Mouse (Mus musculus): Measurements from ENCODE around the gene 4931422A03Rik. TPM values are rescaled to one million over a fixed set of nuclear protein-coding genes. Genes with fewer than 3 reads are reported as not detected.
"Not testable (repeated sequence)": the region's sequence is repeated elsewhere in the genome, so short reads cannot be mapped to it uniquely, and the experiment has no call there.

Gene 4931422A03Rik
- polyA plus RNA-seq (2015; fragmentation: Nextera tagmentation; extraction: Ambion mirVana): 2.2 and 3.2 TPM in 2 replicates

DNA sequence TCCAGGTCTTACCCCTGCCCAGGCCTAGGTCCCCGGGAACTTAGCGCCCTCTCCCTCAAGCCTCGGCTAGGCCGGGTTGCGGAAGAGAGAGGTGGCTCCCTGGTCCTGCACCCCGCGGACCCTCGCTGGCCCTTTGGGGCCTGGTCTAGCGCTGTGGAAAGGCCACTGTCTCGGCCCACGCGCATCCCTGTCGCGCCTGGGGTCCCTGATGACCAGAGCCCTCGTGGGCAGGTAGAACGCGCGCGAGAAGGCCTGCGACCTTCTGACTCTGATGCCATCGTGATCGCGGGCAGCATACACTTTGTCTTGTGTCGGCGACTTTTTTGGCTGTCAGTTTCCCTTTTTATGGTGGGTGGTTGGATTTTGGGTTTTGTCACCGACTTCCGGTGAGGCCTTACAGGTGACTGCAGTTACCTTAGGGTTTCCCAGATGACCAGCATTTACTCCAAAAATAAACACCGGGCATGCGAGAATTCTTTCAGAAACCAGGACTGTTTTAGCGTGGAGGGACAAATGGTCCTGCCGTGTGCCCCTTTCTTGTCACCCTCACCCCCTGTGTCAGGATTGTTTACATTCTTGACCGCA, at the start of gene 4931422A03Rik:
4931422A03Rik (minus strand) TSS at position 223 of the 585 bp plus-strand sequence.
- peak within 1 kb of the TSS; percentile 62 for H3K4me2 ChIP-seq (ENCODE audit: low read length)
- H3K9ac ChIP-seq (replicated peaks; ENCODE audit: low read depth, low read length): peak within 1 kb of the TSS; percentile 98
- H3K4me3 ChIP-seq (replicated peaks; ENCODE audit: low read length): peak within 1 kb of the TSS; percentile 95
- H3K9me3 ChIP-seq (ENCODE audit: control insufficient read depth, low read length): no peaks in the 10 kb centered on the region
- peaks cover 20% of the 10 kb centered on the region for H3K4me1 ChIP-seq (replicated peaks; ENCODE audit: control insufficient read depth, insufficient read depth, low read length)
- H3K27ac ChIP-seq (ENCODE audit: low read length): no peak within 1 kb of the TSS; the same call in 1 of the 2 replicates
- WGBS: 2% methylated on average over 29 of the region's 32 CpGs
- no peaks in the 10 kb centered on the region for H3K36me3 ChIP-seq (ENCODE audit: control insufficient read depth, insufficient read depth)
- peak; percentile 78 for ATAC-seq
- no peaks in the 10 kb centered on the region for H3K27me3 ChIP-seq (replicated peaks; ENCODE audit: control insufficient read depth, insufficient read depth, low read length)

DNA sequence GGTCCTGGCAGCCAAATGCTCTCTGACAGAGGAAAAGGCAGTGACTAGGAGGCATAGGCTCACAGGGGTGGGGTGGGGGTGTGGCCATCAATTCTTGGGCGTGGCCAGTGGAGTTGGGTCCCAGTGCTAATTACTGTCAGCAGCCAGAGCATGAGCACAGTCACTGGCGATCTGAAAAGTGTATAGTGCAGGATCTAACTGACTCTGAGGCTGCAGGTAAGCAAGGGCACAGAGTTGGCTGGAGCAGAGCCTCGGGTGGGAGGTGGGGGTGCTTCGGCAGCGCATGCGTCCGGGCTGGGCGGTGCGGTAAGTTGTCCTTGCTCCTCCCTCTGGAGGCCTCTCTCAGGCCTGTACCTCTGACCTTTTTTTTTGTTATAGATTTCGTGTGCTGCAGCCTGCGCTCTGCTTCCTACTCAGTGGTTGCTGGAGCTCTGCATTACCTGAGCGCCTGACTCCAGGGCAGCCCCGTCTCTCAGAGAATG, 41.6 kb upstream of the 4931422A03Rik start, which contains the start of gene Cd59b:
Cd59b (plus strand) TSS at position 146 of the 482 bp plus-strand sequence.
- no peak within 1 kb of the TSS for H3K27ac ChIP-seq (ENCODE audit: low read length)
- H3K36me3 ChIP-seq (ENCODE audit: control insufficient read depth, insufficient read depth): no peaks in the 10 kb centered on the region
- peak within 1 kb of the TSS; percentile 24; the same call in 1 of the 2 replicates for H3K9ac ChIP-seq (replicated peaks; ENCODE audit: low read depth, low read length)
- H3K4me2 ChIP-seq (ENCODE audit: low read length): peak within 1 kb of the TSS; percentile 58
- peak; percentile 80 for ATAC-seq
- H3K9me3 ChIP-seq (ENCODE audit: control insufficient read depth, low read length): no peaks in the 10 kb centered on the region
- no peaks in the 10 kb centered on the region for H3K27me3 ChIP-seq (replicated peaks; ENCODE audit: control insufficient read depth, insufficient read depth, low read length)
- H3K4me3 ChIP-seq (replicated peaks; ENCODE audit: low read length): peak within 1 kb of the TSS; percentile 43
- peaks cover 4% of the 10 kb centered on the region for H3K4me1 ChIP-seq (replicated peaks; ENCODE audit: control insufficient read depth, insufficient read depth, low read length)
- WGBS: 3% methylated on average over 13 of the region's 13 CpGs

DNA sequence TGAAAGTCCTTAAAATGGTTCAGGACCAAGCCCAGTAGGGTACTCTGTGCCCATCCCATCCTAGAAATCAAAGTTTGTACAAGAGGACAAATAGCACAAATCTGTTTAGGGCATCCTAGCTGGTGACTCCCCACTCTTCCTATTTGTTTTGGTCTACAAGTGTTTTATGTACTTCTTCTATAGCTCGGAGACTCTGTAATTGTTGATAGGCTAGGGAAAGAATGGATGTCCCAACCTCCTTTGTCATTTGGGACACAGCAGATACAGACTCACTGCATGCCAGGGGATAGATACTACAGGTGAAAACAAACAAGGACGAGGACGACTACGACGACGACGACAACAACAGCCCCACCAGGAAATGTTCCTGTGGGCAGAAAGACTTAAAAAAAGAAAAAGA, 40.3 kb upstream of the 4931422A03Rik start, which contains the start of gene Gm10799:
Gm10799 (minus strand) TSS at position 101 of the 400 bp plus-strand sequence.
- H3K9me3 ChIP-seq (ENCODE audit: control insufficient read depth, low read length); H3K4me3 ChIP-seq (replicated peaks; ENCODE audit: low read length); H3K4me1 ChIP-seq (replicated peaks; ENCODE audit: control insufficient read depth, insufficient read depth, low read length); H3K27me3 ChIP-seq (replicated peaks; ENCODE audit: control insufficient read depth, insufficient read depth, low read length); H3K4me2 ChIP-seq (ENCODE audit: low read length); H3K27ac ChIP-seq (ENCODE audit: low read length); H3K9ac ChIP-seq (replicated peaks; ENCODE audit: low read depth, low read length); H3K36me3 ChIP-seq (ENCODE audit: control insufficient read depth, insufficient read depth); ATAC-seq: not testable (repeated sequence)
- 84% methylated on average over 7 of the region's 7 CpGs for WGBS

DNA sequence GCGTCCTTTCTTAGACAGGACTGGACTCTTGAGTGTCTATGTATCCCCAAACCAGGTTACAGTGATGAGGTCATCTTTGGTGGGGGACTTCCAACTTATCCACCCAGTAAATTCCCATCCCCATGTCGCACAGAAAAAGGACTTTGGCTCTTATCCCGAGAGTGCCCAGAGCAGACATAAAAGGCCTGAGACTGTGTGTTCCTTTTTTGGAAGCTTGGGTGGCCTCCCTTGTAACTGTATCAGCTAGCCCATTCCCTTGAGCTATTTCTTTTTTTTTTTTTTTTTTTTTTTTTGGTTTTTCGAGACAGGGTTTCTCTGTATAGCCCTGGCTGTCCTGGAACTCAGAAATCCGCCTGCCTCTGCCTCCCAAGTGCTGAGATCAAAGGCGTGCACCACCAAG, 37.4 kb upstream of the 4931422A03Rik start, which contains the start of gene Gm10912:
Gm10912 (plus strand) TSS at position 301 of the 400 bp plus-strand sequence.
- not testable (repeated sequence) for H3K4me2 ChIP-seq (ENCODE audit: low read length); H3K4me1 ChIP-seq (replicated peaks; ENCODE audit: control insufficient read depth, insufficient read depth, low read length); H3K27ac ChIP-seq (ENCODE audit: low read length); H3K36me3 ChIP-seq (ENCODE audit: control insufficient read depth, insufficient read depth); H3K9me3 ChIP-seq (ENCODE audit: control insufficient read depth, low read length); H3K9ac ChIP-seq (replicated peaks; ENCODE audit: low read depth, low read length); H3K27me3 ChIP-seq (replicated peaks; ENCODE audit: control insufficient read depth, insufficient read depth, low read length); ATAC-seq; H3K4me3 ChIP-seq (replicated peaks; ENCODE audit: low read length)
- WGBS: 86% methylated on average over 5 of the region's 6 CpGs

DNA sequence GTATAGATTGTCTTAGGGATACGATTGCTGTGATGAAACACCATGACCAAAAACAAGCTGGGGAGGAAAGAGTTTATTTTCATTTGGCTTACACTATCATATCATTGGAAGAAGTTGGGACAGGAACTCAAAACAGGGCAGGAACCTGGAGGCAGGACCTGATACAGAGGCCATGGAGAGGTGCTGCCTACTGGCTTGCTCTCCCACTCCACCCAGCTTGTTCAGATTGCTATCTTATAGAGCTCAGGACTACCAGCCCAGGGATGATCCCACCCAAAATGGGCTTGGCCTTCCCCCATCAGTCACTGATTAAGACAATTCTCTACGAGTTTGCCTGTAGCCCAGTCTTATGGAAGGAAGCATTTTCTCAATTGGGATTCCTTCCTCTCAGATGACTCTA, 36.0 kb upstream of the 4931422A03Rik start:
- no peak overlapping the region for H3K4me2 ChIP-seq (ENCODE audit: low read length)
- H3K4me3 ChIP-seq (replicated peaks; ENCODE audit: low read length): no peak overlapping the region
- 93% methylated on average over 2 of the region's 2 CpGs for WGBS

DNA sequence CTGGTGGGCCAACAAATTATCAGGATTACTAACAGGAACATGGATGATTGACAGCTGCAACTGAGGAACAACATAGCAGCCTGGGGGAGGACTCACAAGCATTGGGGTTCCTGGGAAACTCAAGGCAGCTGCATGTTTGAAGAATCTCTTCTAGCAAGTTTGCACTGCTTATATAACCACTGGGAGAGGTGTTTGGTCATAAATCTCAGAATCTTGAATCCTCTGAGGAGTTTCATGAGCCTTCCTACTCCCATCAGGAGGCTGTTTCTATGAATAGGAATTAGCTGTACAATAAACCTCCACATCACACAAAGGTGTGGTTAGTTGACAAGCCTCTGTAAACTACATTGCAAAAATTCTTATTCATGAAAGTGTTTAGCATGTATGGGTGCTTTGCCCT, 34.5 kb upstream of the 4931422A03Rik start:
- H3K4me2 ChIP-seq (ENCODE audit: low read length): no peak overlapping the region
- no peaks in the 10 kb centered on the region for H3K9me3 ChIP-seq (ENCODE audit: control insufficient read depth, low read length)
- H3K9ac ChIP-seq (replicated peaks; ENCODE audit: low read depth, low read length): no peak overlapping the region
- no peak overlapping the region for H3K27ac ChIP-seq (ENCODE audit: low read length)
- no peak for ATAC-seq
- H3K4me3 ChIP-seq (replicated peaks; ENCODE audit: low read length): no peak overlapping the region
- no peaks in the 10 kb centered on the region for H3K27me3 ChIP-seq (replicated peaks; ENCODE audit: control insufficient read depth, insufficient read depth, low read length)
- H3K36me3 ChIP-seq (ENCODE audit: control insufficient read depth, insufficient read depth): peaks cover 10% of the 10 kb centered on the region
- no peaks in the 10 kb centered on the region for H3K4me1 ChIP-seq (replicated peaks; ENCODE audit: control insufficient read depth, insufficient read depth, low read length)

More for the DNA sequence above, 36.0 kb upstream of the 4931422A03Rik start:
- ATAC-seq: no peak
- no peaks in the 10 kb centered on the region for H3K9me3 ChIP-seq (ENCODE audit: control insufficient read depth, low read length)
- no peak overlapping the region for H3K27ac ChIP-seq (ENCODE audit: low read length)
- no peak overlapping the region for H3K9ac ChIP-seq (replicated peaks; ENCODE audit: low read depth, low read length)
- H3K4me1 ChIP-seq (replicated peaks; ENCODE audit: control insufficient read depth, insufficient read depth, low read length): no peaks in the 10 kb centered on the region
- H3K27me3 ChIP-seq (replicated peaks; ENCODE audit: control insufficient read depth, insufficient read depth, low read length): no peaks in the 10 kb centered on the region
- H3K36me3 ChIP-seq (ENCODE audit: control insufficient read depth, insufficient read depth): peaks cover 10% of the 10 kb centered on the region

DNA sequence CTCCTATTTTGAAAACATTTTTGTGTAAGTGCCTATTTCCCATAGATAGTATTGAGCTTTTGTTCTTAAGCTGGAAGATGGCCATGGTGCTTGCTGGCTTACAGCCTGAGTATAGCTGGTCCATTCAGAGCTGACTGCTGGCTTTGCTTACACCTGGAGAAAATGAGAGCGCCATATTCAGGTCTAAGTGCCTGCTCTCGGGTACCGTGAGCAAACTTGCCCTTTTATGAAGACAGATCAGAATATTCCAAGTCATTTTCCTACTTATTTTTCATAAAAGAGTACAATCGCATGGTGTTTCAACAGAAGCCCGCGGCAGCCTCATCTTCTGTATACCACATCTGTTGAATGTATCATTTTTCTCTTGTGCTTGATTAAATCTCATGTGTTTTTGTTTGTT, 32.8 kb upstream of the 4931422A03Rik start:
- Histone ChIP-seq H3K4me2 (ENCODE audit: low read length) (no peak overlapping the region), H3K4me1 (replicated peaks; ENCODE audit: control insufficient read depth, insufficient read depth, low read length) (no peaks in the 10 kb centered on the region), H3K4me3 (replicated peaks; ENCODE audit: low read length) (no peak overlapping the region), H3K36me3 (ENCODE audit: control insufficient read depth, insufficient read depth) (peaks cover 10% of the 10 kb centered on the region), H3K9ac (replicated peaks; ENCODE audit: low read depth, low read length) (no peak overlapping the region), H3K27me3 (replicated peaks; ENCODE audit: control insufficient read depth, insufficient read depth, low read length) (no peaks in the 10 kb centered on the region), H3K27ac (ENCODE audit: low read length) (no peak overlapping the region), H3K9me3 (ENCODE audit: control insufficient read depth, low read length) (no peaks in the 10 kb centered on the region)
- no peak for ATAC-seq
- WGBS: 89% methylated on average over 6 of the region's 6 CpGs

DNA sequence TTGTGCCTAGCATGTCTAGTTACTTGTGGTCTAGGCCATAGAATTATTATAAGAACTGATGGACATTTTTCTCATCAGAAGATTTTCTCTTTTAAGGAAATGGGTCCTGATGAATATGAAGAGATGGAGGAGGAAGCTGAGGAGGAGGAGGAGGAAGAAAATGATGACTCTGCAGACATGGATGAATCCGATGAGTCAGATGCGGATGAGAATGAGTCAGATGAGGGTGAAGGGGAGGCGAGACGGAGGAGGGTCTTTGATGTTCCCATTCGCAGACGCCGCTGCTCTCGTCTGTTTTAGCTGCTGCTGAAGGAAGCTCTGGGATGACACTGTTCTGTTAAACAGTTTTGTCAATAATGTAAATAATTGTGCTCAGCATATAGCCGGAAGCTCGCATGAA, 31.6 kb upstream of the 4931422A03Rik start:
- ATAC-seq: no peak
- H3K4me2 ChIP-seq (ENCODE audit: low read length): no peak overlapping the region

DNA sequence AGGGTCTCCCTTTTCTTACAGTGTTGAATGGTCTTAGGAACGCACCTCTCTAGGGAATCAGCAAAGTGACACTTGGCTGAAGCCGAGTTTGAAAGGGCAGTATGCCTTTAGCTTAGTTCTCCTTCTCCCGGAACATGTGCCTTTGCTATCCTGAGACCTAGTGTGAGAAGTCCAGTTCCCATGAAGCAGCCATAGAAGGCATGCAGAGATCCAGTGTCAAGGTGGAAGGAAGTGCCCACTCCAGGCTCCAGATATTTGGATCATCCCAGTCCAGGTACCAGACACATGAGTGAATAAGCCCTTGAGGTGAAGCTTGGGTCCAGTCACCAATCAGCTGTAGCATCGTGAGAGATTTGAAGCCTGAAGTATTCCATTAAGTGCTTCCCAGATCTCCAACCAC, 30.8 kb upstream of the 4931422A03Rik start:
- Histone ChIP-seq H3K27me3 (replicated peaks; ENCODE audit: control insufficient read depth, insufficient read depth, low read length) (no peaks in the 10 kb centered on the region), H3K9ac (replicated peaks; ENCODE audit: low read depth, low read length) (no peak overlapping the region), H3K4me1 (replicated peaks; ENCODE audit: control insufficient read depth, insufficient read depth, low read length) (no peaks in the 10 kb centered on the region), H3K4me3 (replicated peaks; ENCODE audit: low read length) (no peak overlapping the region), H3K27ac (ENCODE audit: low read length) (no peak overlapping the region), H3K36me3 (ENCODE audit: control insufficient read depth, insufficient read depth) (peaks cover 20% of the 10 kb centered on the region), H3K4me2 (ENCODE audit: low read length) (no peak overlapping the region), H3K9me3 (ENCODE audit: control insufficient read depth, low read length) (no peaks in the 10 kb centered on the region)
- 93% methylated on average over 4 of the region's 4 CpGs for WGBS
- no peak for ATAC-seq

More for the DNA sequence above, 31.6 kb upstream of the 4931422A03Rik start:
- WGBS: 94% methylated on average over 10 of the region's 10 CpGs
- Histone ChIP-seq H3K4me1 (replicated peaks; ENCODE audit: control insufficient read depth, insufficient read depth, low read length) (no peaks in the 10 kb centered on the region), H3K36me3 (ENCODE audit: control insufficient read depth, insufficient read depth) (peaks cover 15% of the 10 kb centered on the region), H3K4me3 (replicated peaks; ENCODE audit: low read length) (no peak overlapping the region), H3K27ac (ENCODE audit: low read length) (no peak overlapping the region), H3K9me3 (ENCODE audit: control insufficient read depth, low read length) (no peaks in the 10 kb centered on the region), H3K27me3 (replicated peaks; ENCODE audit: control insufficient read depth, insufficient read depth, low read length) (no peaks in the 10 kb centered on the region), H3K9ac (replicated peaks; ENCODE audit: low read depth, low read length) (no peak overlapping the region)

All from forebrain, embryonic 16.5 days (tissue).